Mouse (Mus musculus): ENCODE measurements around the gene Nlgn2. TPM values are rescaled to one million over a fixed set of nuclear protein-coding genes. Genes with fewer than 3 reads are reported as not detected.

Gene Nlgn2
- polyA plus RNA-seq, 1 experiment from 2014 or later: 13.1 TPM

DNA sequence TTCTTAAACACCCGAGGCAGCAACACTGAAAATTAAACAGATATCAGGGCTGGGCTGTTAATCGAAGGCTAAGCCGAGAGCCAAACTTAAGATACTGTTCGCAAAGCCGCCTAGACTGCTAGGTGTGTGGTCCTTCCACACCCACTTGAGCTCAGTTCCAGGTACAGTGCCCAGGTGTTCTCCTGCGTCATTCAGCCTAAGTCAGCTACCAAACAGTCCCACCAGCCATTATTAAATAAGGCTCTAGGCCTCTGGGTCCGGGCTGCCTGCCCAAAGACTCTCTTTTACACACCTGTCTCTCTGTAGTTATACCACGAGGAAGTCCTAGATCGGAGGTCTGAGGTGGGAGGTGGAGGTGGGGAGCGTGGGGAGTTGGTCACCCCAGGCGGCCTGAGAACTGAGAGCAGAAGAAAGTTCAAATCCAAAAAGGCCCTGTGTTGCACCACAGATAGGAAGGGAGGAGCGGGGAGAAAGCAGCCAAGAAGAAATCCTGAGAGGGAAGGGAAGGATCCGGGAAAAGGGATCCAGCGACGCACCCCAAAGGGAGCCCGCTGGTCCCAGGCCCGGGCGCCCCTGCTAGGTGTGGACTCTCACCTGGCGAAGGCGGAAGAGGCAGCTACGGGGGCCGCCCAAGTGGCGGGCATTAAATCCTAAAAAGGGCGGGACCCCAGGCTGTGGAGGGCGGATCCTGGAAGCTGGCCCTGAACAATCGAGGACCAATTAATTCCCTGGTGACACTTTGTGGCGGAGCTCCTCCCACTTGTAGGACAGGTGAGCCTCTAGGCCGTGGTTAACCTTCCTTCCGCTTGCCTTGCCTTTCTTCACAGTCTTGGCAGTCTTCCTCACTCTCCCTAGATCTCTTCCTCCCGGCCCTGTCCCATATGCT lies 20.8 kb upstream of the Nlgn2 start, which contains the start of gene Tnk1:
Gene Tnk1, minus strand, starts transcription at position 618 of the 886 bp plus-strand sequence.
- no peak within 1 kb of the TSS for H3K9ac ChIP-seq

DNA sequence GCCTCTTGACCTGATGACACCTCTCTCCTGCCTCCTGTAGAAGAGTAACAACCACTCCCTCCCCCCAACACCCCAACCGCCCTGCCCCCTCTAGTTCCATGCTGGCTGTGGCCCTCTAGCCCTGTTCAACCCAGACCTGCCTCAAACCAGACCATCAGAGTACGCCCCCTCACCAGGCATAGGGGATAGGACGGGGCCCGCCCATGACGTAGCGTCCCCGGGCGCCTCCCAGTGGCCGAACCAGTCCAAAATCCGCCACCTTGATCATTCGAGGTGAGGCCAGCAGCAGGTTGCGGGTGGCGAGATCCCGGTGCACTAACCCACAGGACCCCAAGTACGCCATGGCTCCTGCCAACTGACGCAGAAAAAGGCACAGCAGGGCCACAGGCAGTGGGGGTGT lies 17.8 kb upstream of the Nlgn2 start:
- H3K27ac ChIP-seq: no peak overlapping the region
- H3K4me3 ChIP-seq: no peak overlapping the region
- H3K9ac ChIP-seq: no peak overlapping the region
- 15% methylated on average over 16 of the region's 16 CpGs for WGBS
- no peak for ATAC-seq (ENCODE audit: insufficient number of reproducible peaks, insufficient read depth, low FRiP score, low TSS enrichment)
- H3K4me1 ChIP-seq: peaks cover 5% of the 10 kb centered on the region
- H3K9me3 ChIP-seq: no peaks in the 10 kb centered on the region
- peak overlapping the region; percentile 22 for H3K4me2 ChIP-seq (replicated peaks)
- H3K36me3 ChIP-seq: peaks cover 21% of the 10 kb centered on the region
- H3K27me3 ChIP-seq: peaks cover 20% of the 10 kb centered on the region

More for the DNA sequence above, 20.8 kb upstream of the Nlgn2 start, which contains the start of gene Tnk1:
- Histone ChIP-seq H3K4me2 (replicated peaks) (peak within 1 kb of the TSS; percentile 21), H3K9me3 (no peaks in the 10 kb centered on the region), H3K4me3 (0 out of 2 replicates have a peak within 1 kb of the TSS, but pooled peaks have one; percentile 8), H3K27me3 (peaks cover 20% of the 10 kb centered on the region), H3K36me3 (no peaks in the 10 kb centered on the region), H3K27ac (no peak within 1 kb of the TSS), H3K4me1 (peaks cover 5% of the 10 kb centered on the region)
- ATAC-seq (ENCODE audit: insufficient number of reproducible peaks, insufficient read depth, low FRiP score, low TSS enrichment): no peak
- WGBS: 18% methylated on average over 30 of the region's 30 CpGs

DNA sequence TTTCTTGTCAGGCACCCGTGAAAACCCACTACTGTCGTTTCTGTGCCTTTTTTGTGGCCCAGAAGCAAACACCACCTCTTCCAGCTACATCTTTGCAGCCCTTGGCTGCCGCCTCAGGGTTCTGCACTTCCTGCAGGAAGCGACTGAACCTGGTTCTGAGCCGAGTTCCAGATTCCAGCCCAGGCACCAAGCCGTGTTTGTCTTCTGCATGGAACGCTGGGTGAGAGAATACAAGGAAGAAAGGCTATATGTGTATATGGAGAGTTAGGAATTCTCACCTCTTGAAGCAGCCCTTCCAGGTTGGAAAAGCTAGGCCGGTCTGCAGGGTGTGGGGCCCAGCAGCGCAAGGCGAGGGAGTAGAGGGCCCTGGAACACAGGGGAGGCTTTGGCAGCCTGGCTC lies 17.1 kb upstream of the Nlgn2 start:
- Histone ChIP-seq H3K9me3 (no peaks in the 10 kb centered on the region), H3K4me2 (replicated peaks) (no peak overlapping the region), H3K36me3 (peaks cover 28% of the 10 kb centered on the region), H3K27ac (peak overlapping the region; percentile 26; the same call in 1 of the 2 replicates), H3K4me1 (peaks cover 5% of the 10 kb centered on the region), H3K9ac (no peak overlapping the region), H3K27me3 (peaks cover 20% of the 10 kb centered on the region), H3K4me3 (no peak overlapping the region)
- no peak for ATAC-seq (ENCODE audit: insufficient number of reproducible peaks, insufficient read depth, low FRiP score, low TSS enrichment)
- whole genome bisulfite sequencing: 88% methylated on average over 10 of the region's 10 CpGs

DNA sequence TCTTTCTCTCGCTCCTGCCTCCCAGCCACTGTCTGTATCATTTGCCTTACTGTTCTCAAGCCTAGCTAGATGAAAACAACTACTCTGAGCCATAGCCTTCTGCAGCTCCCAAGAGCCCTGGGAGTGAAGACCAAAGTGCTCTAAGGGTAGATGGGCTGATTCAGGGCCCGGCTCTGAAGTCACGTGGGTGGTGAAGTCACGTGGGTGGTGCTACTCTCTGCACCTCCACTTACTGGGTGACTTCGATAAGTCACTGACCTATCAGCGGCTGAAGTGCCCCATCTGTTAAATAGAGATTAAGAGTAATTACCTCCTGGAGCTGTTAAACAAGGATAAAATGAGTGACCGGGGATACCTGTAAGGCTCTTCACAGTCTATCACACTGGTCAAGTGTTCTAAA lies 16.4 kb upstream of the Nlgn2 start:
- Histone ChIP-seq H3K4me1 (peaks cover 5% of the 10 kb centered on the region), H3K4me3 (no peak overlapping the region), H3K9ac (no peak overlapping the region), H3K4me2 (replicated peaks) (no peak overlapping the region), H3K27me3 (peaks cover 16% of the 10 kb centered on the region), H3K27ac (no peak overlapping the region), H3K36me3 (peaks cover 34% of the 10 kb centered on the region), H3K9me3 (no peaks in the 10 kb centered on the region)
- no peak for ATAC-seq (ENCODE audit: insufficient number of reproducible peaks, insufficient read depth, low FRiP score, low TSS enrichment)
- WGBS: 70% methylated on average over 7 of the region's 7 CpGs

DNA sequence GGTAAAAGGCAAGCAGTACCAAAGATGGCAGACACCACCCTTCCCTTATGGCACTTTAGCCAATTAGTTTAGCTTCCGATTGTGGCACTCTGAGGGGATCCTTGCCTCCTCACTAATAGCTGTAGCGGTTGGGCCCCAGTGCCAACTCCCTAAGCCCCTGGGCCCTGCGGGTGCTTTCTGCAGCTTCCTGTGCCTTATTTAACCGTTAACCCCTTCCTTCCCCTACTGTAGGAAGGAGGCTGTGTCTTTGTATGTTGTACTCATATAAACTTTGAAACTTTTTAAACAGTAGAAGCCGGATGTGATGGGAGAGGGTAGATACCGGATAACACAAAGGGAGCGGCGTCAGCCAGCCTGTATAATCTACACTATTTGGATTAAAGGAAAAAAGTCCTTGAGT lies 13.2 kb upstream of the Nlgn2 start:
- 73% methylated on average over 8 of the region's 8 CpGs for WGBS
- H3K9me3 ChIP-seq: no peaks in the 10 kb centered on the region
- H3K4me3 ChIP-seq: no peak overlapping the region
- H3K4me2 ChIP-seq (replicated peaks): no peak overlapping the region
- peaks cover 21% of the 10 kb centered on the region for H3K4me1 ChIP-seq
- ATAC-seq (ENCODE audit: insufficient number of reproducible peaks, insufficient read depth, low FRiP score, low TSS enrichment): no peak
- 0 out of 2 replicates have a peak overlapping the region, but pooled peaks have one; percentile 17 for H3K27ac ChIP-seq
- H3K9ac ChIP-seq: no peak overlapping the region
- H3K36me3 ChIP-seq: peaks cover 49% of the 10 kb centered on the region
- H3K27me3 ChIP-seq: no peaks in the 10 kb centered on the region

DNA sequence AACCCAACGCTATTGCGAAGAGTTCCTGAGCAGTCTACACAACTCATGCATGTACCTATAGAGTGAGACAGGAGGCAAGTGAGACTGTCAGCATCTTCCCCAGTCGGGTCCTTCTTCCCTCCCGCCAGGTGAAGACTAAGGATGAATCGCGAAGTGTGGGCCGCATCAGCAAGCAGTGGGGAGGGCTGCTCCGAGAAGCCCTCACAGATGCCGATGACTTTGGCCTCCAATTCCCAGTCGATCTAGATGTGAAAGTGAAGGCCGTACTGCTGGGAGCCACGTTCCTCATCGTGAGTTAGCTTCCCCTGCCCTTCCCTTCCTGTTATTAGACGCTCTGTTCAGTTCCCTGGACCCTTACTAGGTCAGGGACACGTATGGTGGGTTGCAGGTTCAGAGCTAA lies 12.3 kb upstream of the Nlgn2 start:
- Histone ChIP-seq H3K36me3 (peaks cover 49% of the 10 kb centered on the region), H3K4me2 (replicated peaks) (no peak overlapping the region), H3K4me1 (peaks cover 23% of the 10 kb centered on the region), H3K27me3 (no peaks in the 10 kb centered on the region), H3K9me3 (no peaks in the 10 kb centered on the region), H3K9ac (no peak overlapping the region), H3K27ac (no peak overlapping the region), H3K4me3 (no peak overlapping the region)
- ATAC-seq (ENCODE audit: insufficient number of reproducible peaks, insufficient read depth, low FRiP score, low TSS enrichment): no peak
- 90% methylated on average over 15 of the region's 15 CpGs for WGBS

DNA sequence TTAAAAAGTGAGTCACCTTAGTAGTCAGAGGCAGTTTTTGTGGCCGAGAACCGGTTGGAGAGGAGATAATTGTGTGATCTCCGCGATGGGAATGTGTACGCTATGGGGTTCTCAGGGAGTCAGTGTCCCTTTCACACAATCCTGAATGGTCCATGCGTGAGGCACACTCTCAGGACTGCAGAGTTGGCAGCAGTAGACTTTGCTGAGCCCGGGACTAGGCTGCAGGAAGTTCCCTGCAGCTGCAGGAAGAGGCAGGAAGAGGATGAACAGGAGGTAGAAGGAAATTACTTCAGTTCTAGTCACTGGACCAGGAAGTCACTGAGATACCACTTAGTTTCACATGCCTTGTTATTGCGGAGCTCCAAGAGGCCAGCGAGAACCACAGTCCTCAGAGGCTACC lies 11.5 kb upstream of the Nlgn2 start:
- Histone ChIP-seq H3K36me3 (peaks cover 49% of the 10 kb centered on the region), H3K27ac (no peak overlapping the region), H3K9ac (no peak overlapping the region), H3K27me3 (no peaks in the 10 kb centered on the region), H3K9me3 (no peaks in the 10 kb centered on the region), H3K4me1 (peaks cover 23% of the 10 kb centered on the region), H3K4me3 (no peak overlapping the region), H3K4me2 (replicated peaks) (no peak overlapping the region)
- WGBS: 91% methylated on average over 9 of the region's 9 CpGs
- ATAC-seq (ENCODE audit: insufficient number of reproducible peaks, insufficient read depth, low FRiP score, low TSS enrichment): no peak

DNA sequence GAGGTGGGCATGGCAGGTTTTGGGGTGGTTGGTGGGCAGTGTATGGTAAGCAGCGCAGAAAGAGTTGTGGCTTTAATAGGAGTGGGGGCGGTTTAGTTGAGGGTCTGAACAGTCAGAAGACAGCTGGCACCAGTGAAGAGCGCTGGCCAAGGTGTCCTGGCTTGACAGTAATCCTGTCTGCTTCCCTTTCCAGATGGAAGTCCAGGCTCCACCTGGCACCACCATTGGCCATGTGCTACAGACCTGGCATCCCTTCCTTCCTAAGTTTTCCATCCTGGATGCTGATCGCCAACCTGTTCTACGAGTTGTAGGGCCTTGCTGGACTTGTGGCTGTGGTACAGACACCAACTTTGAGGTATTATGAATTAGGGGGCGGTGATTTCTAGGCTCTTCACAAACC lies 10.4 kb upstream of the Nlgn2 start:
- no peak for ATAC-seq (ENCODE audit: insufficient number of reproducible peaks, insufficient read depth, low FRiP score, low TSS enrichment)
- Histone ChIP-seq H3K4me3 (peak overlapping the region; percentile 70), H3K9me3 (no peaks in the 10 kb centered on the region), H3K27me3 (no peaks in the 10 kb centered on the region), H3K4me1 (peaks cover 23% of the 10 kb centered on the region), H3K9ac (peak overlapping the region; percentile 83; the same call in 1 of the 2 replicates), H3K4me2 (replicated peaks) (peak overlapping the region; percentile 86), H3K36me3 (peaks cover 49% of the 10 kb centered on the region), H3K27ac (peak overlapping the region; percentile 96; the same call in 1 of the 2 replicates)
- 97% methylated on average over 6 of the region's 6 CpGs for WGBS

DNA sequence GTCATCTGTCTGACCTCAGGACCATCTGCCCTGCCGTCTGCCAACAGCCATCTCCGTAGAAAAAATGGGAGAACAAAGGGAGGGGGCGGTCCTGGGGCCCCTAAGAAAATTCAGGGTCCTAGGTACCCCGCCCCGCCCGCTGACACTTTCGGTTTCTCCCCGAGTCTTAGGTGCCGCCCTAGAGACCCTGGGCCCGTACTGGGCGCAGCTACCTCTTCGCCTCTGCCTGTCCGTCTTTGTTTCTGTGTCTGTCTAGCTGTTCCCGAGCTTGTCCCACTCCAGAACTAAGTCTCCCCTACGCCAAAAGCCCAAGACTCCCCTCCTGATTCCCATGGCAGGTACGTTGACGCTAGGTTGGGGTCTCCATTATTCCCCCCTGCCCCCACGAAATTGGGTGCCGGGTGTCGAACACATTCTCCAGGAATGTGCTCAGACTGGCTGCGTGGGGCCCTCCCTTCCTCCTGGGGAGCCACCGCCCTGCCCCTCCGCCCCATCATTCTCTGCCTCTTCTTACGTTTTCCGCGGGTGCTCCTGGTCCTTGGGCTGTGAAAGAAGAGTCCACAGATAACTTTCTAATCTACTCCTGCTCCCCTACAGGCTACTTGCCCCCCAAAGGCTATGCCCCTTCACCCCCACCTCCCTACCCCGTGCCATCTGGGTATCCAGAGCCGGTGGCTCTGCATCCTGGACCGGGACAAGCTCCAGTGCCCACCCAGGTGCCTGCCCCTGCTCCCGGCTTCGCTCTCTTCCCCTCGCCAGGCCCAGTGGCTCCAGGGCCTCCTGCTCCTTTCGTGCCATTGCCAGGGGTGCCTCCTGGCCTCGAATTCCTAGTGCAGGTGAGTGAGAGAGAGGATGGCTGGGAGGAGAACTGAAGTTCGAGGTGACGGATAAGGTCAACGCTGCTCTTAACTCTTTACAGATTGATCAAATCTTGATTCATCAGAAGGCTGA lies 9.4 kb upstream of the Nlgn2 start:
- Histone ChIP-seq H3K4me2 (replicated peaks) (peak overlapping the region; percentile 86), H3K27me3 (no peaks in the 10 kb centered on the region), H3K4me1 (peaks cover 23% of the 10 kb centered on the region), H3K27ac (peak overlapping the region; percentile 96), H3K9me3 (no peaks in the 10 kb centered on the region), H3K4me3 (peak overlapping the region; percentile 70), H3K9ac (peak overlapping the region; percentile 83), H3K36me3 (peaks cover 45% of the 10 kb centered on the region)
- ATAC-seq (ENCODE audit: insufficient number of reproducible peaks, insufficient read depth, low FRiP score, low TSS enrichment): no peak
- WGBS: 11% methylated on average over 37 of the region's 37 CpGs

DNA sequence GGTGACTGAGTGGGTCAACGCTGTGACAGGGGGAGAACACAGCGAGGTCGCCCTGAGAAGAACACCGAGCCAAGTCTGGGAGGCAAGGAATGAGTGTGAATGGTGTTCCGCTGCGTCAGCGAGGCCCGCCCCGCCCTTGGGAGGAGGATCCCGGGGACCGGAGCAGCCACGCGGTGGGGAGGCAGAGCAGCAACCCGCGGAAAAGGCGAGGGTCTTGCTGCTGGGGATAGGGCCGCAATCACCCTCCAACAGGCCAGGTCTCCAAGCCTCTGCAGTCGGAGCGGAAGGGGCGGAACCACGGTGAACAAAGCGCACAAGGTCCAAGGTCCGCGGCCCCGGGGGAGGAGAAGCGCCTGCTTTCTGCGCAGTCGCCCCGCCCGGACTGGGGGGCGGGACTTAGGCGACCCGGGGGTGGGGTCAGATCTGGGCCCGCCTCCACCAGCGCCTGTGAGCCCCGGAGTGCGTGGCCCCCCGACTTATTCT lies 8.7 kb upstream of the Nlgn2 start, which contains the start of gene Plscr3:
Gene Plscr3, plus strand, starts transcription at position 179 of the 483 bp plus-strand sequence.
- Histone ChIP-seq H3K27me3 (no peaks in the 10 kb centered on the region), H3K9me3 (no peaks in the 10 kb centered on the region), H3K27ac (peak within 1 kb of the TSS; percentile 96), H3K36me3 (peaks cover 37% of the 10 kb centered on the region), H3K9ac (peak within 1 kb of the TSS; percentile 83), H3K4me3 (peak within 1 kb of the TSS; percentile 70), H3K4me2 (replicated peaks) (peak within 1 kb of the TSS; percentile 86), H3K4me1 (peaks cover 23% of the 10 kb centered on the region)
- WGBS: under 1% methylated on average over 34 of the region's 38 CpGs
- ATAC-seq (ENCODE audit: insufficient number of reproducible peaks, insufficient read depth, low FRiP score, low TSS enrichment): peak; percentile 78

DNA sequence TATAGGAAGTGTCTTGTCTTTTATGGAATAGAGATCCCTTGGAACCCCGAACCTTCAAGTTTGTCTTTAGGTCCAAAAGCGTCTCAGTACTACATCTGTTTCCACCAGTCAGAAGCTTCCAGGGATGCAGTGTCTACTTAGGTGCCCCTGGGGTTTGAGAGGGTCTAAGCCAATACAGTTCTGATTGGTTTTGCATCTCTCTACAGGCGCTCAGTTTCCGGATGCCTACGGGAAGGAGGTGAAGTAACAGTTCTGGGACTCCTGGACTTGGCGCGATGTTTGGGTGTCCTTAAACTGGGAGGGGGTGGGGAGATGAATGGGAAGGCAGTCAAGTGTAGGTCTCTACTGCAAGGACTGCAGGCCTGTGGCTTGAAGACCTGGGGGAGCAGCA lies 1.1 kb upstream of the Nlgn2 start:
- peaks cover 34% of the 10 kb centered on the region for H3K4me1 ChIP-seq
- WGBS: 3% methylated on average over 7 of the region's 7 CpGs
- ATAC-seq (ENCODE audit: insufficient number of reproducible peaks, insufficient read depth, low FRiP score, low TSS enrichment): no peak

More for the DNA sequence above, 1.1 kb upstream of the Nlgn2 start:
- Histone ChIP-seq H3K36me3 (0 out of 2 replicates have a peak, but pooled peaks cover 2% of the 10 kb centered on the region), H3K4me2 (replicated peaks) (peak overlapping the region; percentile 97), H3K9me3 (no peaks in the 10 kb centered on the region), H3K27me3 (no peaks in the 10 kb centered on the region), H3K27ac (peak overlapping the region; percentile 85), H3K4me3 (peak overlapping the region; percentile 79), H3K9ac (peak overlapping the region; percentile 57; the same call in 1 of the 2 replicates)
